Mouse (Mus musculus): ENCODE data around the gene Bloc1s4.

- TF ChIP-seq CTCF (IDR thresholded peaks at IDR 0.05; ENCODE audit: borderline replicate concordance, extremely low read depth, insufficient read depth, insufficient read length) (no peak), POLR2A (IDR thresholded peaks at IDR 0.05; ENCODE audit: borderline replicate concordance, extremely low read depth, insufficient read depth, insufficient read length, poor library complexity, severe bottlenecking) (no peak)
These were observed 43.1 kb downstream of the Bloc1s4 start for GRCm38 (mm10) chr5:36705390-36705789.

Measured in brain, embryonic 14.5 days (tissue).